Mouse (Mus musculus): Measurements from ENCODE around the gene Ten1.
A peak's percentile ranks its signal among the peaks of the same experiment; 100 is the strongest.

Gene Ten1

GRCm38 (mm10) chr11:116198639-116199531 is at the start of gene Ten1, which contains the start of gene Acox1:
Gene Ten1 (plus strand): TSS chr11:116198855.
Gene Acox1 (minus strand): TSS chr11:116199045.
- DNase-seq (ENCODE audit: low spot score), result peak; percentile 96

DNA sequence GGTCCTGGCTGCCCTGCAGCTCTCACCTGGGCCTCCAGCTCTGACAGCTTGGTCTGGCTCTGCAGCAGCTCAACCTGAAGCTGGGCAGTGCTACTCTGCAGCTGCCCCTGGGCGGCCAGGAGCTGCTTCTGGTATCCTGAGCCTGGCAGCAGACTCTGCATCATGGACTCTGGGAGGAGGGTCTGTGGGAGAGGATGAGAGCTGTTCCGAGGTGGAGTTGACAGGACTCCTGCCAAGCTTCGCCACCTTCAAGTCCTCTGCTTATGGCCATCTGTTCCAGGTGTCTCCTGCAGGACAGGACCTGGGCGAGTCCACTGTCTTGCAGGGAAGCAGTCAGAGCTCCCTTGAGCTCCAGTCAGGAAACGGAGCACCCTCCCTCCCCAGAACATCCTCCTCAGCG is 49.3 kb upstream of the Ten1 start:
- no peak for DNase-seq (ENCODE audit: low spot score)

DNA sequence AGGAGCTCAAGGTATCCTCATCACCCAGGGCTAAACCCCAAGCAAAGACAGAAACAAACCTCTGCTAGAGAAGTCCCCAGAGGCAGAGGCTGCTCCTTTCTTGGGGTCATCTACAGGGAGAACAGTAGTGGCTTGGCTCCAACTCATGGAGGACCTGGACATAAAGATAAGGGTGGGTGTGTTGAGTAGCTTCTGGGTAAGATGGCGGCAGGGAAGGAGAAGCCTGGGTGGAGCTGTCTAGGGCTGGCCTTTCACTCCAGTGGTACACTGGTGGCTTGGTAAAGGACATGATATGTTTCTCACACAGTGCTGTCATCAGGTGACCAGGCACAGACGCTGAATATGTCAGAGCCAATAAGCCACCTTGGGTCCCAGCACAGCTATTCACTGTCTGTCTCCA is 47.7 kb upstream of the Ten1 start:
- no peak for DNase-seq (ENCODE audit: low spot score)

GRCm38 (mm10) chr11:116161312-116161711 is 37.3 kb upstream of the Ten1 start:
- DNase-seq (ENCODE audit: low spot score), result peak; percentile 81

GRCm38 (mm10) chr11:116162146-116162545 is 36.5 kb upstream of the Ten1 start:
- DNase-seq (ENCODE audit: low spot score), result no peak

- no peak for DNase-seq (ENCODE audit: low spot score)
Observed at GRCm38 (mm10) chr11:116163002-116163401, 35.7 kb upstream of the Ten1 start.

DNA sequence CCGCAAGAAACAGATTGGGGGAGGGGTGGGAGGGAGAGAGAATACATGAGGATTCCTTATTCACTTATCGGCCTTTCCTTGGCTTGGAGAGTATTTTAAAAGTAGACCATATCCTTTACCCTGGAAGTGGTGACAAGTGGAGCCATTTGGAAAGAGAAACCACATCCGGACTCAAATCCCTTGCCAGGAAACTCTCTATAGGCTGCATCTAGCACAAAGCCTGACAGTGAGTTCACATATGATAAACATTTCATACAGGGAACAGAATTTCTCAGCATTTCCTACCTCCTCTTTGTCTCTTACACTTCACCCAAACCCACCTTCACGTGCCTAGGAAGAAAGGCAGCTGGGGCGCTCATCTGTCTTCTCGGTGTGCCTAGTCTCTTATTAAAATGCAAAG is 31.4 kb upstream of the Ten1 start:
- no peak for DNase-seq (ENCODE audit: low spot score)

DNA sequence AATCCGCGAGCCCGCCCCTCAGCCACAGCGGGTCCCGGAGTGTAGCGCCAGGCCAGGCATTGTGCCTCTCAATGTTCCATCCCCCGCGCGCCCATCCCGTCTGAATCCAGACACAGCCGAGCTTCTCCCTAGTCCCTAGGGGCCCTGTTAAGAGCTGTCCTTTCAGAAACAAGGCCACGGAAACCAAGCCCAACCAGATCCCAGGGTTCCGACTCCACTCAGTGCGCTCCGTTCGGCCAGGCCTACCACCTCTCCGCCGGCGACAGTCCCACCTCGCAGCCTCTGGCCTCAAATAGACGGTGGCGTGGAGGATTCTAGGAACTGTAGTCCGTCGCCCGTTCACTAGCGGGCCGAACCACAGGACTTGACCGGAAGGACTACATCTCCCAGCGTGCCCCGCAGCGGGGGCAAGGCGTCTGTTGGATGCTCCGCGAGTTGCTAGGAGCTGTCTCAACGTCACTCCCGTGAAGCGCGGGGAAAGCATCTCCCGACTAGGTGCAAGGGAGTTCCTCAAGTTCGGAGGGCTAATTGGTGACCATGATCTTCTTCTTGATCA is 30.7 kb upstream of the Ten1 start, which contains the start of gene Fbf1:
Gene Fbf1, minus strand, starts transcription at position 283 of the 556 bp plus-strand sequence.
- DNase-seq (ENCODE audit: low spot score), result peak; percentile 95

DNA sequence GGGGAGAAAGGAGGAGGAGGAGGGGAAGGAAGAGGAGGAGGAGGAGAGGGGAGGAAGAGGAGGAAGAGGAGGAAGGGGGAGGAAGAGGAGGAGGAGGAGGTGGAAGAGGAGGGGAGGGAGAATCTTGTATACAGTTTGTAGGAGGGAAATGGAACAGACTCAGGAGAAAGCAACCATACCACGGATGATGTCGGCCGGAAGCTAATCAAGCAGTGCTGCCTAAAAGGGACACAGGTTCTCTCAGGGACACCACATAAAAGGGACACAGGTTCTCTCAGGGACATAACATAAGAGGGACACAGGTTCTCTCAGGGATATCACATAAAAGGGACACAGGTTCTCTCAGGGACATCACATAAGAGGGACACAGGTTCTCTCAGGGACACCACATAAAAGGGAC is 29.4 kb upstream of the Ten1 start:
- DNase-seq (ENCODE audit: low spot score), result no peak

DNA sequence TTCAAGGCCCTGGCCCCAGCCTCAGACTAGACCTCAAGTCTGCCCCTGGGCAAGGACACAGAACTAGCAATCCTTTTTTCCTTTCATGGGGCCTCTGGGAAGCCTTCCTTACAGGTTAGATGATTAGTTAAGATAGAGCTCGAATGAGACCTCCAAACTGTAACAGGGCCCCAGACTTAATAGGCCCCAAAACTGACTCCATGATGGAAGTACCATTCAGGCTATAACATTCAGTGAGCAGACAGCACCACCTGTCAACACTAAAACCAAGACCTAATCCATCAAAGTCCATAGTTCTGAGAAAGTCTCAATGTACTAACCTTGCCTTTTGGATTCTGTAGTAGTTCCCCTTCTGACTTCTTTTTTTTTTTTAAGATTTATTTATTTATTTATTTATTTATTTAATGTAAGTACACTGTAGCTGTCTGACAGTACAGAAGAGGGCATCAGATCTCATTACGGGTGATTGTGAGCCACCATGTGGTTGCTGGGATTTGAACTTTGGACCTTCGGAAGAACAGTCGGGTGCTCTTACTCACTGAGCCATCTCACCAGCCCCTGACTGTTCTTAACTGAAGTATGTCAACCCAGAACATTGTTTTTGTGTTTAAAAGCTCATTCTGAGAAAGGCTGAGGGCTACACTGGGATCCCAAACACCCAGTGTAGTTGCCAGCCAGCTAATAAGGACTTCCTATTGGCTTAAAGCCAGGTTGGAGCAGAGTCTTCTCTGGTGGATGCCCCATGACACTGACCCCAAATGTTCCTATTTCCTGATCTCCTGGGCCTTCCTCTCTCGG is 28.5 kb upstream of the Ten1 start:
- DNase-seq (ENCODE audit: low spot score), result no peak

- no peak for DNase-seq (ENCODE audit: low spot score)
Observed at GRCm38 (mm10) chr11:116171959-116172358, 26.7 kb upstream of the Ten1 start.

- DNase-seq (ENCODE audit: low spot score), result peak; percentile 24
Observed at GRCm38 (mm10) chr11:116174775-116175448, 23.7 kb upstream of the Ten1 start.

GRCm38 (mm10) chr11:116176010-116176409 is 22.6 kb upstream of the Ten1 start:
- DNase-seq (ENCODE audit: low spot score), result no peak

DNA sequence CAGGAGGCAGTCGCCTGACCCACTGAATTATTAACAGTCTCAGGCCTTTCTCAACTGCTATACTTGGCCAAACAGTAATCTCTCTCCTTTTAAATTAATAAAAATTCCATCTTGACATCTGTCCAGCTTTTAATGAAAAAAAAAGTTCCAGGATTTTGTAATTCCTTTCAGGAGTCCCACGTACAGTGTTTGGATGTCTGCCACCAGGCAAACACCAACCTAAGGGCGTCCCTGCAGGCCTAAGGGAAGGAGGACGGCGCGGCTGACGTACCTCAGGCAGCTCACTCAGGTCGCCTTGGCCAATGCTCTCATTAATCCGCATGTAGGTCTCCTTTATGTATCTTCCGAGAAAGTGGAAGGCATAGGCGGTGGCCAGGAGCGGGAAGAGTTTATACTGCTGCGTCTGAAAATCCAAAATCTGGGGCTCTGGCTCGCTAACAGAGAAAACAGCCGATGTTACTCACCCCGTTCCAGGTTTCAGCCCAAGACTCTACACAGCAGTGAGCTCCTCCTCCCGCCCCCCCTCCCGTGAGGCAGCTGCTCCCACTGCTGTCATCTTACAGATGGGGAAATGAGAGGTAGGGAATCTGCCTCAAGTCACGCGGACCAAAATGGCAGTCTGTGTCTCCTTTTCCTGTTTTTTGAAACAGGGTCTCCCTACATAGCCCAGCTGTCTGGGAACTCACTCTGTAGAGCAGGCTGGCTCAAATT is 20.1 kb upstream of the Ten1 start:
- DNase-seq (ENCODE audit: low spot score), result no peak

- DNase-seq (ENCODE audit: low spot score), result no peak
Observed at GRCm38 (mm10) chr11:116185836-116186235, 12.8 kb upstream of the Ten1 start.

DNA sequence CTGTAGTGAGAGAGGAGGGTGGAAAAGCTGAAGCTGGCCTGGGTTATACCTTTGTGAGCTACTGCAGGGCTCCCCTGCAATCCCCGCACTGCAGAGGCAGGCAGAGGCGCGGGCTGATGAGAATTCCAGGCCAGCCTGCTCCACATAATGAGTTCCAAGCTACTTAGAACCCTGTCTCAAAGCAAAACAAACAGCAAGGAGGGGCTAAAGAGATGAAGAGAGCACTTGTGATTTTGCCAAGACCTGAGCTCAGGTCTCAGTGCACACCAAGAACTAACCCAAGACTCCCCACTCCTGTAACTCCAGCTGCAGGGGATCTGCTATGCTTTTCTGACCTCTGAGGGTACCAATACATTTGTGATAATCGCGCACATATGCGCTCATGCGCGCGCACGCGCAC is 12.3 kb upstream of the Ten1 start:
- no peak for DNase-seq (ENCODE audit: low spot score)

- DNase-seq (ENCODE audit: low spot score), result no peak
Observed at GRCm38 (mm10) chr11:116187226-116187930, 11.3 kb upstream of the Ten1 start.

- DNase-seq (ENCODE audit: low spot score), result no peak
Observed at GRCm38 (mm10) chr11:116194619-116195018, 4.0 kb upstream of the Ten1 start.

- no peak for DNase-seq (ENCODE audit: low spot score)
Observed at GRCm38 (mm10) chr11:116195252-116195651, 3.4 kb upstream of the Ten1 start.

DNA sequence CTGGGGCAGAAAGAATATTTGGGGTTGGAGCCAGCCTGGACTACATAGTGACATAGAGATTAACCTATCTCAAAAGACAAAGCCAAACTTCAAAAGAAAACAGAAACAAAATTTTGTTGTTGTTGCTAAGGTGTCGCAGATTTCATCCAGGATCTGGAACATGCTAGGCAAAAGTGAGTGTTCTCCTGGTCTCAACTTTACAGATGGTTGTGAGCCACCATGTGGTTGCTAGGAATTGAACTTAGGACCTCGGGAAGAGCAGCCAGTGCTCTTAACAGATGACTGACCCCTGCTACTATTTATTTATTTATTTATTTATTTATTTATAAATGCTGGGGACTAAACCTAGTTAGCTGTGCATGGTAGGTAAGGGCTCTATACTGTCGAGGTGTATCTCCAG is 2.3 kb upstream of the Ten1 start:
- no peak for DNase-seq (ENCODE audit: low spot score)

Measured in urinary bladder, postnatal 14 days (tissue).